Mouse (Mus musculus): ENCODE results near the gene Safb.

DNA sequence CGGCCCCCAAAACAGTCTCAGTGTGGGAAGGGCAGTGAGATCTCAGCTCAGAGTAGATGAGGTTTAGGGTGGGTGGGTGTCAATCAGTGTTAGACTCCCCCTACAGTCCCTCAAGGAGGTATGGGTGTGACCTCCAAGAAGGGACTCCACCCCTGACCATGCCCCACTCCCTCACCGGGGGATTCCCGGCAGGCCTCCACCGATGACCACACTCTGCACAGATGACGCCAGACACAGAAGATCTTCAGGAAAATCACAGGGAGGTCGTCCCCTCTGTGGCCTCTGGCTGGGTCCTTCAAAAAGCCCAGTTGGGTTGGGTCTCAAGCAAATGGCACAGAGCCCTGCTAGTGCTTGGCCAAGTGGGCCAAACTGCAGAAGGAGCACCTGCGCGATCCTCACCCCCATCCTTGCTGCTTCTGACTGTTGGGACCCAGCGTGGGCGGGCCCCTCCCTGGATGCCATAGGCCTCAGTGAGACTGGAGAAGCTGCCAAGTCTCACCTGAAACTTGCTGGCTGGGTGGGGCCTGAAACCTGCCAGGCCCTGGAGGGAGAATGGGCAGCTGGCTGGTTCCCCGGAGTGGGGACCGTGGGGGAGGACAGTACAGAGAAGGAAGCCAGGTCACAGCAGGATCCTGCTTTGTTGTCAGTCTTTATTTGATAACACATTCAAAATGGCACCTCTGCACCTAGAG, 33.7 kb upstream of the Safb start:
- TF ChIP-seq CTCF (IDR thresholded peaks at IDR 0.05; ENCODE audit: extremely low read depth, insufficient read depth, low read length) (no peak), POLR2A (IDR thresholded peaks at IDR 0.05; ENCODE audit: extremely low read depth, insufficient read depth, low read length) (no peak)
